Mouse (Mus musculus): ENCODE measurements around the gene Abl2. TPM values are rescaled to one million over a fixed set of nuclear protein-coding genes. Genes with fewer than 3 reads are reported as not detected.

The Abl2 gene
- polyA plus RNA-seq, 1 experiment, result 8.7 TPM

DNA sequence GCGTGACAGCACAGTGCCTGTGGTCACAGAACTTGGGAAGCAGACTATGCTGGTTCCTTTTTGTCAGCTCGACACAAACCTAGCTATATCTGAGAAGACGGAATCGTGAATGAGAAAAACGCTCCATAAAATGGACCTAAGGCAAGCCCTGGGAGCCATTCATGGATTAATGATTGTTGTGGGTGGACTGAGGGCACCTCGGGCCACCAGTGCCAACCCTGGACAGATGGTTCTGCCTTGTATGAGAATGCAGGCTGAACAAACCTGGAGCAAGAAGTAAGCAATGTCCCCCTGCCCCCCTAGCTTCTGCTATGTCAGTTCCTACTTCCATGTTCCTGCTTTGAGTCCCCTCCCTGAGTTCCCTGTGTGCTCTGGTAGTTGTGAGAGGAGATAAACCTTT is 20.9 kb upstream of the Abl2 start:
- H3K27ac ChIP-seq (ENCODE audit: control insufficient read depth, insufficient read depth, low read depth, low read length, poor library complexity), result no peak overlapping the region
- no peak overlapping the region for H3K4me3 ChIP-seq (replicated peaks; ENCODE audit: control insufficient read depth, low read depth, low read length)
- TF ChIP-seq POLR2A (IDR thresholded peaks at IDR 0.05; ENCODE audit: borderline replicate concordance, control insufficient read depth, low read depth, low read length), result no peak
- TF ChIP-seq CTCF (IDR thresholded peaks at IDR 0.05; ENCODE audit: control insufficient read depth, insufficient read depth, low read length), result no peak
- H3K4me1 ChIP-seq (ENCODE audit: control insufficient read depth, insufficient read depth, low read length), result no peaks in the 10 kb centered on the region
- WGBS, result 70% methylated on average over 6 of the region's 6 CpGs

DNA sequence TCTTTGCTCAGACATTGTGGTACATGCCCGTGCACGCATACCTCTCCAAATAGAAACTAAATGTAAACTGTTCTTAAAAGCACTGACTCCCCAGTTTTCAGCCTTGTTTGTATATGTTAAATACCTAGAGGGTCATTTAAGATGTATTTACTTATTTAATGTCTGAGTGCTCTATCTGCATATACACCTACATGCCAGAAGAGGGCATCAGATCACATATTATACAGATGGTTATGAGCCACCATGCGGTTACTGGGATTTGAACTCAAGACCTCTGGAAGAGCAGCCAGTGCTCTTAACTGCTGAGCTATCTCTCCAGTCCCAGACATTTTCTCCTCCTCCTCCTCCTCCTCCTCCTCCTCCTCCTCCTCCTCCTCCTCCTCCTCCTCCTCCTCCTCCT is 20.2 kb upstream of the Abl2 start:
- 63% methylated on average over 3 of the region's 3 CpGs for WGBS
- no peak for TF ChIP-seq POLR2A (IDR thresholded peaks at IDR 0.05; ENCODE audit: borderline replicate concordance, control insufficient read depth, low read depth, low read length)
- no peak for TF ChIP-seq CTCF (IDR thresholded peaks at IDR 0.05; ENCODE audit: control insufficient read depth, insufficient read depth, low read length)
- H3K4me1 ChIP-seq (ENCODE audit: control insufficient read depth, insufficient read depth, low read length), result no peaks in the 10 kb centered on the region
- H3K4me3 ChIP-seq (replicated peaks; ENCODE audit: control insufficient read depth, low read depth, low read length), result no peak overlapping the region
- no peak overlapping the region for H3K27ac ChIP-seq (ENCODE audit: control insufficient read depth, insufficient read depth, low read depth, low read length, poor library complexity)

DNA sequence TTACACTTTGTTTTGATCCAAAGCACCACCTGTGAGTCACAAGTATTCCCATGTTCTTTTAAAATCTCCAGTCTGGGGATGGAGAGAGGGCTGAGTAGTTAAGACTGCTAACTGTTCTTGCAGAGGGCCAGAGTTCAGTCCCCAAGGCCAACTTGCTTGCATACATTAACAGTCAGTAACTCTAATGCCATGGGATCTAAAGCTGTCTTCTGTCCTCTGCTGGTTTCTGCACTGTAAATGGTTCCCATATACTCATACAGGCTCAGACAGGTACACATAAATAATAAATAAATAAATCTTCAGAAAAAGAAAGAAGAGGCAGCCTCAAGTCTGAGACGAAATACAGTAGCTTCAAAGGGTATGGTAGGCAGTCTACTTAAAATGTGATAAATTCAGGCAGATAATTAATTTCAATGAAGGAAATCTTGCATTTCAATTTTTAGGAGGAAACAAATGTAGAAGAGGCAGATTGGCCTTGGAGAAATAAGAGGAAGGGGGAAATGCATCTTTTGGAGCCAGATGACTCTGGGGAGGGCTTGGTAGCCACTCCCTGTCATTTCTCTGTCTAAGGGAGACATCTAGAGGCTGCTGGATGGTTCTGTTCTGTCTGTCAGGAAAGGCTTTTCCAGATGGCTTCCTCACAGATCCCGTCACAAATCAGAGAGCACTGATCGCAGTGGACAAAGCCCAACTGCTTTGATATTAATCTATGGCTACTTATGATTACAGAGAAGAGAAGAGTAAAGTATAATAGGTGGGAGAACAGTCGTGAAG is 18.6 kb upstream of the Abl2 start:
- H3K4me3 ChIP-seq (replicated peaks; ENCODE audit: control insufficient read depth, low read depth, low read length), result no peak overlapping the region
- H3K27ac ChIP-seq (ENCODE audit: control insufficient read depth, insufficient read depth, low read depth, low read length, poor library complexity), result no peak overlapping the region
- H3K4me1 ChIP-seq (ENCODE audit: control insufficient read depth, insufficient read depth, low read length), result no peaks in the 10 kb centered on the region
- 69% methylated on average over 4 of the region's 4 CpGs for WGBS
- TF ChIP-seq POLR2A (IDR thresholded peaks at IDR 0.05; ENCODE audit: borderline replicate concordance, control insufficient read depth, low read depth, low read length) (no peak), CTCF (IDR thresholded peaks at IDR 0.05; ENCODE audit: control insufficient read depth, insufficient read depth, low read length) (0 out of 2 replicates have a peak, but pooled peaks have one; percentile 25)

DNA sequence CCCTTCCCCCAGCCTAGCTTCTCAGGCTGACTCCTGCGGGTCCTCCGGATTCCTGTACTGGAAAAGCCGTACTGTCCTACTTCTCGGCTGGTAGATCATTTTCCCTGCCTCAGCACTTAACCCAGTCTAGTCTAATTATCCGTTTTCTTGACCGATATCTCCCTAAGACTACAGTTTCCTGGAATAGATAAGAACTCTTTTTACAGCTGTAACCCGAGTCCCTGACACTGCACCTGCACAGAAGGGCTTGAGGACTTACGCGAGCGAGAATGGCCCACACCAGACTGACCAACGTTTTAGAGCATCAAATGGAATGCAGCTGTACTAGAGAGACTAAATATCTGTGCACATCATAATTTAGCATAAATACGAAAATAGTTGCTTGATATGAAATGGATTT is 14.6 kb upstream of the Abl2 start:
- Histone ChIP-seq H3K27ac (ENCODE audit: control insufficient read depth, insufficient read depth, low read depth, low read length, poor library complexity) (no peak overlapping the region), H3K4me1 (ENCODE audit: control insufficient read depth, insufficient read depth, low read length) (no peaks in the 10 kb centered on the region; the same call in 1 of the 2 replicates), H3K4me3 (replicated peaks; ENCODE audit: control insufficient read depth, low read depth, low read length) (no peak overlapping the region)
- WGBS, result 60% methylated on average over 12 of the region's 12 CpGs
- TF ChIP-seq CTCF (IDR thresholded peaks at IDR 0.05; ENCODE audit: control insufficient read depth, insufficient read depth, low read length), result no peak
- no peak for TF ChIP-seq POLR2A (IDR thresholded peaks at IDR 0.05; ENCODE audit: borderline replicate concordance, control insufficient read depth, low read depth, low read length)

DNA sequence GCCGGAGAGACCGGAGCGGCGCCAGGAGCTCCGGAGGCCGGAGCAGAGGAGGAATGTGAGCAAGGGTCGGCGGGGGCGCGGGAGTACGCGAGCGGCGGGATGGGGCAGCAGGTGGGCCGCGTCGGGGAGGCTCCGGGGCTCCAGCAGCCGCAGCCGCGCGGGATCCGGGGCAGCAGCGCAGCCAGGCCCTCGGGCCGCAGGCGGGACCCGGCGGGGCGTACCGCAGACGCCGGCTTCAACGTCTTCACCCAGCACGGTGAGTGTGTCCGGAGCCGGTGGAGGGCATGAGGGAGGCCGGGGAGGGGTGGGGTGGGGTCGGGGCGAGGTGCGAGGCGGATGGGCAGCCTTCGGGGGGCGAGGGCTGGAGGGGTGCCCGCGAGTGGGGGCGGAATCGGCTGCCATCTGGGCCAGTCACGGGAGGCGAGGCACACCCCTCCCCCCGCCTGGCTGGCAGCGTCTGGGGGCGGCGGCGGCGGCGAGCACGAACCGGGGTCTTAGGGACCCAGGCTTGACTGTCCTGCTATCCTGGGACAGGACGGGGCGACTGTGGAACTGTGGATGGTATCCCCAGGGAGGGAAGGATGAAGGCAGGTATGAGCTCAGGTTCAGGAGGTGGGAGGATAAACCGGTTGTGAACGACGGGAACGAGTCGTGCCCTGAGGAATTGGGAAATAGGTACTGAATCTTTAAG is 509 bp downstream of the Abl2 start:
- TF ChIP-seq CTCF (IDR thresholded peaks at IDR 0.05; ENCODE audit: control insufficient read depth, insufficient read depth, low read length) (no peak), POLR2A (IDR thresholded peaks at IDR 0.05; ENCODE audit: borderline replicate concordance, control insufficient read depth, low read depth, low read length) (no peak)
- WGBS, result under 1% methylated on average over 64 of the region's 66 CpGs
- H3K4me3 ChIP-seq (replicated peaks; ENCODE audit: control insufficient read depth, low read depth, low read length), result peak overlapping the region; percentile 91
- H3K27ac ChIP-seq (ENCODE audit: control insufficient read depth, insufficient read depth, low read depth, low read length, poor library complexity), result peak overlapping the region; percentile 85
- no peaks in the 10 kb centered on the region; the same call in 1 of the 2 replicates for H3K4me1 ChIP-seq (ENCODE audit: control insufficient read depth, insufficient read depth, low read length)

DNA sequence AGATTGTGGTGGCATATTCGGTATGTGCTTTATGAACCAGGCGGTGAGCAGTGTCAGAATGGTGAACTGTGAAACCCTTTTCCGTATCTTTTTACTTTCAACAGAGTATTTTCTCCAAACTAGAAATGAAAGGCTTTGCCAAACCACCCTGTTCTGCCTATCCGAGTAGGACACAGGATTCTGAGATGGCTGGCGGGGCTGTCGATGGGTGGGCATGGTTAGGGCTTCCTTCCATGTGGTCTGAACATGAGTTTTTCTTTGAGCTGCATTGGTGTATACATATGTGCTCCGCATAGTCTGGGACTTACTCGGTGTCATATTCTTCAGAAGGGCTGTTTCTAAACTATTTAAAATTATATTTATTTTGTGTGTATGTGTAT is 1.0 kb downstream of the Abl2 start:
- Histone ChIP-seq H3K27ac (ENCODE audit: control insufficient read depth, insufficient read depth, low read depth, low read length, poor library complexity) (no peak overlapping the region), H3K4me3 (replicated peaks; ENCODE audit: control insufficient read depth, low read depth, low read length) (peak overlapping the region; percentile 91)
- 17% methylated on average over 8 of the region's 8 CpGs for WGBS

DNA sequence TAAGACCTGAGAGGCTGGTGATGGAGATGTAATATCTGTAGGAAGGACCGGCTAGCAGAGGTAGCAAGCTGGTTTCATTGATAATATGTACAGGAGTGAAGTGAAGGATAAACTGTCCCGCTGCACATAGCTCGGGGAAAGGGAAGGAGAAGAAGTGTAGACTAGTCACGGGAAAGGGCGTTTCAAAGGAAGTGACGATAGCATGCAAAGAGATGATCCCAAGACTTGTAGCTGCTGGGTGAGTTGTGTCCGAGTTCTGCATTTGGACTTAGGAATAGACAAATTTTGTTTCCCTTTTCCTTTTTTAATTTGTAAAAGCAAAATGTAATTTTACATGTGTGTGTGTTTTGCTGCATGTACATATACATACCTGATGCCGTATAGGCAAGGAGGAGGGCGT is 1.9 kb downstream of the Abl2 start:
- Histone ChIP-seq H3K27ac (ENCODE audit: control insufficient read depth, insufficient read depth, low read depth, low read length, poor library complexity) (no peak overlapping the region), H3K4me3 (replicated peaks; ENCODE audit: control insufficient read depth, low read depth, low read length) (no peak overlapping the region), H3K4me1 (ENCODE audit: control insufficient read depth, insufficient read depth, low read length) (no peaks in the 10 kb centered on the region; the same call in 1 of the 2 replicates)
- WGBS, result 74% methylated on average over 9 of the region's 9 CpGs
- TF ChIP-seq CTCF (IDR thresholded peaks at IDR 0.05; ENCODE audit: control insufficient read depth, insufficient read depth, low read length) (no peak), POLR2A (IDR thresholded peaks at IDR 0.05; ENCODE audit: borderline replicate concordance, control insufficient read depth, low read depth, low read length) (no peak)

More for the DNA sequence above, 1.0 kb downstream of the Abl2 start:
- H3K4me1 ChIP-seq (ENCODE audit: control insufficient read depth, insufficient read depth, low read length), result no peaks in the 10 kb centered on the region; the same call in 1 of the 2 replicates
- TF ChIP-seq POLR2A (IDR thresholded peaks at IDR 0.05; ENCODE audit: borderline replicate concordance, control insufficient read depth, low read depth, low read length) (no peak), CTCF (IDR thresholded peaks at IDR 0.05; ENCODE audit: control insufficient read depth, insufficient read depth, low read length) (no peak)

DNA sequence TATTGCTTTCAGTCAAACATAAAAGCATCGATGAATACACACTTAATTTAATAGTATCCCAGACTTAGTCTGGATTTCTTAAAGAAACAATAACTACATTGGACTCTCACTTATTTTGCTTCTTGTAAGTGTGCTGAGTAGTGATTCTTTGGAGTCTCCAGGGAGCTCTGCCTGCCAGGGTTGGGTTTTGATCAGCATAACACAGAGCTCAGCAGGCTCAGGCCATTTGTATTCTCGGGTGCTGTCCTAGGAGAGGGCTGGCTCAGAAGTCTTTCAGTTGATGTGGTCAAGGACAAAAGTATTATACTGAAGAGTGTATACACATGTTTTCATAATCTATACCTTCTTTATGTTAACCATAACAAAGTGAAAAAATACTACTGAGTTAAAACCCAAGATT is 6.7 kb downstream of the Abl2 start:
- H3K4me1 ChIP-seq (ENCODE audit: control insufficient read depth, insufficient read depth, low read length), result no peaks in the 10 kb centered on the region; the same call in none of the 2 replicates
- H3K27ac ChIP-seq (ENCODE audit: control insufficient read depth, insufficient read depth, low read depth, low read length, poor library complexity), result no peak overlapping the region
- 84% methylated on average over 2 of the region's 2 CpGs for WGBS
- TF ChIP-seq CTCF (IDR thresholded peaks at IDR 0.05; ENCODE audit: control insufficient read depth, insufficient read depth, low read length), result no peak
- TF ChIP-seq POLR2A (IDR thresholded peaks at IDR 0.05; ENCODE audit: borderline replicate concordance, control insufficient read depth, low read depth, low read length), result no peak
- no peak overlapping the region for H3K4me3 ChIP-seq (replicated peaks; ENCODE audit: control insufficient read depth, low read depth, low read length)

Measured in bone marrow, adult 2 months (tissue).